Mouse (Mus musculus): ENCODE results near the gene Snrnp40.

Gene Snrnp40

GRCm38 (mm10) chr4:130359486-130360237 lies at the start of gene Snrnp40, which contains the start of gene Zcchc17:
TSS of gene Snrnp40 (plus strand) at chr4:130360132.
TSS of gene Zcchc17 (minus strand) at chr4:130359943.
- peak; percentile 94 to 97 for DNase-seq (ENCODE audit: low spot score in 2 of 2)

DNA sequence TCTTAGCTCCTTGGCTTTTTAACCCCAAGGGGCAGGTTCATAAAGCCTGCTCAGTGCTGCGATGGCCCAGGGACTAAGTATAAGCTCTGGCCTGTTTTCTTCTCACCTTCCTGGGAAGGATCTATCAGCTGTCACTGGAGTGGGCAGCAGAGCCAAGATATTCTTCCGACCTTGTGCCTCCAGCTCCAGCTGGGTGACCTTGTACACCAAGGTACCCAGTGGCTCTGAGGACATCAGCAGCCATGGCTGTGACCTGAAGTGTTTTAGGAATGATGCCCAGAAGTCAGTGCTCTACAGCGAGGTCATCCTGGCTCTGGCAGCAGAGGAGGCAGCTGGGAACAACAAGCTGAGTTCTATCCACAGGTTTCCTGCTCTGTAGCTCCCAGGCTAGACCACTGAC lies 47.4 kb upstream of the Snrnp40 start:
- DNase-seq (ENCODE audit: low spot score in 2 of 2) = no peak

DNA sequence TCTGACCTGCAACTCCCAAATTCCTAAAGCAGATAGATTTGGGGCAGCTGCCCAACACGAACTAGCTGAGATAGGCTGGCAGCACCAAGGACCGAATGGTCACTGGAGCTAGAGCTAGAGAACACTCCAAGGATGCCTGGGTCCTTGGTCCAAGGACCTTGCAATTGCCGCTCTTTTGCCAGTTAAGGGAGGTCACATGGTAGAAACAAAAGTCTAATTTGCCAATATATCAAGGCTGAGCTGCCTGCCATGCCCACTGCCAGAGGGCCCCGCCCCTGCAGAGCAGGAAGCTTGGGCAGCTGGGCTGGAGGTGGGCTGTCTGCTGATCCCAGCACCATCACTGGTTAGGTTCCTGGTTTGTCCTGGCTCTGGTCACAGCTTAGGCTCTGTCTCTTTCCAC lies 46.4 kb upstream of the Snrnp40 start:
- DNase-seq (ENCODE audit: low spot score in 2 of 2) = no peak

DNA sequence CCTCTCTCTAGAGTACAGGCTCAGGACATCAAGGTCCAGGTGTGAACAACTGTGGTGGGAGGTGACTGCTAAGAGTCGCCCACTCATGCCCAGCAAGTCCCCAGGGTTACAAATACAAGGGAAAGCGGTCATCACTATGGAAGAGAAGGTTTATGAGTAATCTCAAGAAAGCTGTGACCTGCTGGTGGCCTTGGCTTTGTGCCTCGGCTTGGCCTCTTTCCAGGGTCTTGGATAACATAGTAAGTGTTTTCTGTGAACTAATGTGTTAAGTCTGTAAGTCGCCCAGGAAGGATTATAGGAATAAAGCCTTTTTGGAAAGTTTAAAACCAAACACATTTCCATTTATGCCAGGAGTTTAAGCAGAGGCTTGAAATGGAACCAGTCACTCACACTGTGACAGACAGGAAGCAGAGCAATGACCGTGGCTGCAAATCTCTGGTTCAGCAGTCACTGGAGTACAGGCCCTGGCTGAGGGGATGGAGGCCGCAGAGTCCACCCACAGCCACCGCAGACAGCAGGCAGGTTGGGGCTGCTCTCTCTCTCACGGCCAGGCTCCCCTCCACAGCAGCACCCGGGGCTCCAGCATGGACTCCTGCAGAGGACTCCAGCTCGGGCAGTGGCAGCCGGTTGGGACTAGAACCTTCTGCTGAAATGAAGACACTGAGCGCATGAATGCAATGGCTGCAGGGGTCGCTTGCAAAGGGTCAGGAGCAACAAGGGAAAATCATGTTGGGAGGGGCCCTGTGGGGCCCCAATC lies 44.0 kb upstream of the Snrnp40 start:
- no peak for DNase-seq (ENCODE audit: low spot score in 2 of 2)

DNA sequence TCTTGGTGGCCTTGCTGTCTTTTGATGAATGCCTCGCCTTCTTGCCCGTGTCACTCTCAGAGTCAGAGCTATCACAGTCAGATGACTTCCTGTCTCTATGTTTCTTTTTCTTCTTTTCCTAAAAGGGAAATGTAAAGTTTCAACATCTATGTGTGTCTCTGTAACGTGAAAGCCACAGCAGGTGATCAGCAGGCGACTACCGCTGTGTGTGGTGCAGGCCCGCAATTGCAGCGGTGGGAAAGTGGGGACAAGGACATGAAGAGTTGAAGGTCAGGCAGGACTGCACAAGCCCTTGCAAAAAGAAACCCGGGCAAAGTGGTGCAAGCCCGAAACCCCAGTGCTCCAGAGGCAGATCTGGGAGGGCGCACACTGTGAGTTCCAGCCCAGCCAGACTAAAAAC lies 43.2 kb upstream of the Snrnp40 start:
- DNase-seq (ENCODE audit: low spot score in 2 of 2) = no peak

- DNase-seq (ENCODE audit: low spot score in 2 of 2) = no peak
Observed at GRCm38 (mm10) chr4:130318122-130318521, 41.8 kb upstream of the Snrnp40 start.

GRCm38 (mm10) chr4:130319564-130319963 lies 40.4 kb upstream of the Snrnp40 start:
- DNase-seq (ENCODE audit: low spot score in 2 of 2) = no peak

DNA sequence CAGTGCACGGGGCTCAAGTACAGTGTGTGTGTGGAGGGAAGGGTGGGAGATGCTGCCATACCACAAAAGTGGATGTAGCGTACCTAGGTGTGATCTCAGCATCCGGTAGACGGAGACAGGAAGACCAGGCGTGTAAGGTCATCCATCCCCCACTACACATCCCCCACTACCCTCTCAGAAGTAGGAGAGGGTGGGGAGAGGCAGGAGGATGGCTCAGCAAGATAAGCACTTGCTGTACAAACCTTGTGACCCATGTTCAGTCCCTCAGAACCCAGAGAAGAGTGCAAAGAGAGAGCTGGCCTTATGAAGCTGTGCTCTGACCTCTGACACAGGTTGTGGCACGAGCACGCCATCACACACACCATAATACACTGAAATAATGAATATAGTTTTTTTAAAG lies 38.3 kb upstream of the Snrnp40 start:
- DNase-seq (ENCODE audit: low spot score in 2 of 2) = no peak

- DNase-seq (ENCODE audit: low spot score in 2 of 2) = no peak
Observed at GRCm38 (mm10) chr4:130322567-130322966, 37.4 kb upstream of the Snrnp40 start.

- no peak for DNase-seq (ENCODE audit: low spot score in 2 of 2)
Observed at GRCm38 (mm10) chr4:130323165-130323564, 36.8 kb upstream of the Snrnp40 start.

- no peak for DNase-seq (ENCODE audit: low spot score in 2 of 2)
Observed at GRCm38 (mm10) chr4:130323607-130324006, 36.3 kb upstream of the Snrnp40 start.

- no peak for DNase-seq (ENCODE audit: low spot score in 2 of 2)
Observed at GRCm38 (mm10) chr4:130325446-130325845, 34.5 kb upstream of the Snrnp40 start.

DNA sequence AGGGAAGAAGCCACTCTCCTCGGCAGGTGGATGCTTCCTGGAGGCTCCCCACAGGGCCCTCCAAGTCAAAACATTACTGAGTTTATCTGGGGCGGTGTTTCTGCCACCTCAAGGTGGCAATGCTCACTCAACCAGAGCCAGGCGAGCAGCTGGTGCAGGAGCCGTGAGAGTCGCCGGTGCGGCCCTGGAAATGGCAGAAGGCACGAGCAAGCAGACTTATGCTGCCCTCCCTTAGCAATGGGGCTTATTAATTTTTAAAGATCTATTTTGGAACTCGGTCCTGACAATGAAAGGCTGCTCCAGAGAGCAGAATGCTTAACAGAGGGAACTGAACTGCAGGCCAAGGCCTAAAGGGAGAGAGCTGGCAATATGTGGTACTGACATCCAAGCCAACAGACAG lies 32.6 kb upstream of the Snrnp40 start:
- DNase-seq (ENCODE audit: low spot score in 2 of 2) = no peak

- no peak for DNase-seq (ENCODE audit: low spot score in 2 of 2)
Observed at GRCm38 (mm10) chr4:130335867-130336266, 24.1 kb upstream of the Snrnp40 start.

- DNase-seq (ENCODE audit: low spot score in 2 of 2) = peak in 1 of 2 experiments; percentile 17
Observed at GRCm38 (mm10) chr4:130341691-130342090, 18.2 kb upstream of the Snrnp40 start.

GRCm38 (mm10) chr4:130349666-130350065 lies 10.3 kb upstream of the Snrnp40 start:
- DNase-seq (ENCODE audit: low spot score in 2 of 2) = no peak

- DNase-seq (ENCODE audit: low spot score in 2 of 2) = no peak
Observed at GRCm38 (mm10) chr4:130350690-130351422, 9.1 kb upstream of the Snrnp40 start.

GRCm38 (mm10) chr4:130352588-130352987 lies 7.3 kb upstream of the Snrnp40 start:
- DNase-seq (ENCODE audit: low spot score in 2 of 2) = no peak

GRCm38 (mm10) chr4:130357946-130358345 lies 2.0 kb upstream of the Snrnp40 start:
- DNase-seq (ENCODE audit: low spot score in 2 of 2) = no peak

DNA sequence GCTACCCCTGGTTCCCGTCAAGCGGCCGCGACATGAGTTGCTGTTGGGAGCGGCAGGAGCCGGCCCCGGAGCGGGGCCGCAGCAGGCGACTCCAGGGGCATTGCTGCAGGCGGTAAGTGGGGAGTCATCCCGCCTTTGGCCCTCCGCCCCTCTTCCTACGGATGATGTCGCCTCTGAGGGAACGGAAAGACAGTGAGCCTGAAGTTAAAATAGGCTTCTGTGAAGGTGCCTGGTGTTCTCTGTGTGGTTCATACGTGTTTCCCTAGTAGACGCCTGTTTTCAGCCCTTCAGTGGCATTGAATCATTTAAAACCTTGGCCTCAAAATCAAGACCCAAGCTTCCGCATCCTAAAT lies 282 bp downstream of the Snrnp40 start:
- no peak for DNase-seq (ENCODE audit: low spot score in 2 of 2)

DNA sequence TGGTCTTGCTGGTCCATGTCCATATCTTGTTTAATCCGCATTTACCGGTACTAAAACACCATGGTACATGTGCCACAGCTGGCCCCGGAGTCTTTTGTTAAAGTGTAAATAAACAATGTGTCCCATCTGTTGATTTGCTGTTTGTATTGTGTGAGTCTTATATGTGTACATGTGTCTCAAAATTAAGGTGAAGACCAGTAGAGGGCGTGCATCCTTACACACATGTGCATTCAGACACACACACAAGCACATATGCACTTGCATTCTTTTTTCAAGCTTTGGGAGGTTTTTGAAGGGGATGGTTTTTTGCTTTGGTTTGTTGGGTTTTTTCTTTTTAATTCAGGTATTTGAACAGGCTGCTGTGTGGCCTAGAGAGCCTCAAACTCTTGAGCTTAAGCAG lies 16.7 kb downstream of the Snrnp40 start:
- DNase-seq (ENCODE audit: low spot score in 2 of 2) = no peak

DNA sequence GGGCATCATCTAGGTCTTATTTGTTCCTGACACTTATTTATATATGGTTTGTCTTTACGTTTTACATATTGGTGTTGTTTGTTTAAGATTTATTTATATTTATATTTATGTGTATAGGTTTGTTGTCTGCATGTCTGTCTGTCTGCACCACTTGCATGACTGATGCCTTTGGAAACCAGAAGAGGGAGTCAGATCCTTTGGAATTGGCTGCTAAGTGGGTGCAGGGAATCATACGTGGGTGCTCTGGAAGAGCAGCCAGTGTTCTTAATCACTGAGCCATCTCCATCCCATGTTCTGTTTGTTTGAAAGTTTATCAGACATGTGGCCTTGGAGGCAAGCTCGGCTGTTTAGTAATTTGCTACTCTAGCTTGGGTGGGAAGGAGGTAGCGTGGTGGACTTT lies 17.6 kb downstream of the Snrnp40 start:
- DNase-seq (ENCODE audit: low spot score in 2 of 2) = no peak

DNA sequence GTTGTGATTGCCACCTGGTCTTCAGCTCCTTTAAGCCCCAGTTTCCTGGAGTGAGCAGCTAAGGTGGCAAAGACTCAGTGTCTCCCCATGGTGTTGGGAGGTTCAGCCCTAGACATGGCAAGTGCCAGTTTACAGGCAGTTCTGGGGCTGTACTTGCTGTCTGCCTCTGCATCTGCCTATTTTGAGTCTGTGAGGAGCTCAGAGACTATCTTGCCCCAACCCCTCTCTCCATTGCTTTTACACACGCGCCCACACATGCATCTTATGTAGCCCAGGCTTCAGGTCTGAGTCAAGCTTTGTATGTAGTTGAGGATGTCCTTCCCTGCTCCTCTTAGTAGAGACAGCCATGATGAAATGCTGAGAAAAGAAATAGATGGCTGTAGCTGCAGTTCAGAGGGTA lies 19.2 kb downstream of the Snrnp40 start:
- no peak for DNase-seq (ENCODE audit: low spot score in 2 of 2)

All from frontal cortex, postnatal 25 days (tissue).